Mouse (Mus musculus): ENCODE measurements around the gene Map3k14. TPM values are rescaled to one million over a fixed set of nuclear protein-coding genes. Genes with fewer than 3 reads are reported as not detected.
"Not testable (repeated sequence)": the region's sequence is repeated elsewhere in the genome, so short reads cannot be mapped to it uniquely, and the experiment has no call there.

Map3k14 gene
- polyA plus RNA-seq, 1 experiment from 2014 or later: 4.7 TPM

DNA sequence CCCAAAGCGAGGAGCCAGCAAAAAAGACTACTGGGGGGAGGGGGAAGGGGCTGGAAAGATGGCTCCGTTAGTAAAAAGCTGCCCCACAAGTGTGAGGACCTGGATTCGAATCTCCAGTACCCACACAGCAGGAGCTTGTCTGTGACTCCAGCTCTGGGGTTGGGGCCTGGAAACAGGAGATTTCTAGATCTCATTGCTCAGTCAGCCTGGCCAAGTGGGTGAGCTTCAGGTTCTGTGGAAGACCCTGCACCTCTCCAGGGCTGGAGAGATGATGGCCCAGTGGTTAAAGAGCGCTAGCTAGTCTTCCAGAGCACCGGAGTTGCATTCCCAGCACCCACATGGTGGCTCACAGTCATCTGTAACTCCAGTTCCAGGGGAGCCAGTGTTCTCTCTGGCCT lies 25.6 kb upstream of the Map3k14 start:
- Histone ChIP-seq H3K4me2 (replicated peaks) (no peak overlapping the region), H3K36me3 (no peaks in the 10 kb centered on the region), H3K9ac (no peak overlapping the region), H3K27ac (no peak overlapping the region), H3K4me3 (no peak overlapping the region), H3K27me3 (no peaks in the 10 kb centered on the region), H3K9me3 (no peaks in the 10 kb centered on the region), H3K4me1 (peaks cover 19% of the 10 kb centered on the region)
- ATAC-seq (ENCODE audit: insufficient number of reproducible peaks, insufficient read depth, low FRiP score, low TSS enrichment): no peak
- whole genome bisulfite sequencing: 75% methylated on average over 5 of the region's 5 CpGs

- H3K27ac ChIP-seq: no peak overlapping the region
- H3K9me3 ChIP-seq: no peaks in the 10 kb centered on the region
- H3K9ac ChIP-seq: no peak overlapping the region
- no peak overlapping the region for H3K4me3 ChIP-seq
- ATAC-seq (ENCODE audit: insufficient number of reproducible peaks, insufficient read depth, low FRiP score, low TSS enrichment): peak; percentile 75
- H3K36me3 ChIP-seq: no peaks in the 10 kb centered on the region
- H3K27me3 ChIP-seq: no peaks in the 10 kb centered on the region
- peaks cover 19% of the 10 kb centered on the region for H3K4me1 ChIP-seq
- WGBS: 22% methylated on average over 14 of the region's 14 CpGs
- H3K4me2 ChIP-seq (replicated peaks): no peak overlapping the region; the same call in 1 of the 2 replicates
Observed at GRCm38 (mm10) chr11:103292152-103292889, 25.0 kb upstream of the Map3k14 start.

DNA sequence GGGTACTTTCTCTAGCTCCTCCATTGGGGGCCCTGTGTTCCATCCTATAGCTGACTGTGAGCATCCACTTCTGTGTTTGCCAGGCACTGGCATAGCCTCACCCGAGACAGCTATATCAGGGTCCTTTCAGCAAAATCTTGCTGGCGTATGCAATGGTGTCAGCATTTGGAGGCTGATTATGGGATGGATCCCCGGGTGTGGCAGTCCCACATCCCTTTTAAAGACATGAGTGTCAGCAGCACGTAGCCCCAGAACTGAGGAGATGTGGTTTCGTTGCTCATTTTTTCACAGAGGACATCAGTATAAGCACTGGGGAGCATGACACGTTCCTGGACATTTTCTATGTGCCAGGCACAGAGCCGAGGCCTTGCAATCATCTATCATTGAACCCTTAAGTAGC lies 23.6 kb upstream of the Map3k14 start:
- not testable (repeated sequence) for H3K27ac ChIP-seq; H3K9me3 ChIP-seq; H3K4me2 ChIP-seq (replicated peaks); H3K9ac ChIP-seq; H3K27me3 ChIP-seq; H3K36me3 ChIP-seq; ATAC-seq (ENCODE audit: insufficient number of reproducible peaks, insufficient read depth, low FRiP score, low TSS enrichment); H3K4me3 ChIP-seq
- peaks cover 24% of the 10 kb centered on the region for H3K4me1 ChIP-seq
- 93% methylated on average over 7 of the region's 7 CpGs for WGBS

DNA sequence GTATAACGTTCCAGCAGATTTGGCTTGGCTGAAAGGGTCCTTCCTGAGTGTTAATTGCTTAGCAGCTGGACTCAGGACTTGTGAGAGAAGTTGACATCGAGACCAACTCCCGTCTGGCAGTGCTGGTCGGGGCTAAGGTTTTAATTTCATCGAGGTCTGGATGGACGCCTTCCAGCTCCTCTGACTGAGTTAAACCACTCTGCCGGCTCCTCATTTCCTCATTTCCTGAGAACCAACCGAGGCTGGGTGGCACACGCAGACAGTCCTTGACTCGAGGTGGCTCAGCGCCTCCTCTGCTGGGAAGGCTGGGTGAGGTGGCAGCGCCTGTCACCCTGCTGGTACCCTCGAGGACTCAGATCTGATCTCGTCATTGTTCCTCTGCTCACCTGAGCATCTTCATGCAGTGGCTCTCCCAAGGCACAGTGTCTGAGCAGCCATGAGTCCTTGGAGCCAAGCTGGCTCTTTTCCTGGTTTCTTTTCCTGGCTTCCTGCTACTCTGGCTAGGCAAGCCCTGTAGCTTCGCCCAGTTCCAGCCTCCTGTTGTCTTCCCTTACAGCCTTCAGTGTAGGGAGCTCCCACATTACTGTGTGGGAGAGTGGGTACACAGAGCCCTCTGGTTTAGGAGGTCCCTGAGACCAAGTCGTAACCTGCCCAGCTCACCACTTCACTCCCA lies 21.2 kb upstream of the Map3k14 start:
- Histone ChIP-seq H3K27me3 (no peaks in the 10 kb centered on the region), H3K4me3 (no peak overlapping the region), H3K27ac (no peak overlapping the region), H3K9me3 (no peaks in the 10 kb centered on the region), H3K4me1 (peaks cover 23% of the 10 kb centered on the region), H3K36me3 (no peaks in the 10 kb centered on the region), H3K4me2 (replicated peaks) (no peak overlapping the region), H3K9ac (no peak overlapping the region)
- 58% methylated on average over 16 of the region's 16 CpGs for WGBS
- no peak for ATAC-seq (ENCODE audit: insufficient number of reproducible peaks, insufficient read depth, low FRiP score, low TSS enrichment)

DNA sequence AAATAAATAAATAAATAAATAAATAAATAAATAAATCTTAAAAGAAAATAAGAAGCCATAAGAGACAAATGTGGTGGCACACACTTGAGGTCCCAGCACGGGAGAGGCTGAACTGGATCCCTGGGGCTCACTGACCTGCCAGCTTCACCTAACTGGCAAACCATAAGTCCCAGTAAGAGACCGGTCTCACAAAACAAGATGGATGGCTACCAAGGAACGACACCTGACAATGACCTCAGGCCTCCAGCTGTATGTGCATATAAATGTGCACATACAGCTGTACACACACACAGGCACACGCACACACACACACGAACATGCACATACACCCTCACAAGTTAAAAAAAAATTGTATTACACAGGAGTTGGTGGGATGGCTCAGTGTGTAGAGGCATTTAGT lies 19.6 kb upstream of the Map3k14 start:
- peaks cover 15% of the 10 kb centered on the region for H3K4me1 ChIP-seq
- 91% methylated on average over 5 of the region's 5 CpGs for WGBS
- no peaks in the 10 kb centered on the region for H3K9me3 ChIP-seq
- no peak overlapping the region for H3K27ac ChIP-seq
- H3K27me3 ChIP-seq: no peaks in the 10 kb centered on the region
- no peak for ATAC-seq (ENCODE audit: insufficient number of reproducible peaks, insufficient read depth, low FRiP score, low TSS enrichment)
- H3K36me3 ChIP-seq: no peaks in the 10 kb centered on the region
- no peak overlapping the region for H3K9ac ChIP-seq
- no peak overlapping the region for H3K4me3 ChIP-seq
- H3K4me2 ChIP-seq (replicated peaks): no peak overlapping the region

DNA sequence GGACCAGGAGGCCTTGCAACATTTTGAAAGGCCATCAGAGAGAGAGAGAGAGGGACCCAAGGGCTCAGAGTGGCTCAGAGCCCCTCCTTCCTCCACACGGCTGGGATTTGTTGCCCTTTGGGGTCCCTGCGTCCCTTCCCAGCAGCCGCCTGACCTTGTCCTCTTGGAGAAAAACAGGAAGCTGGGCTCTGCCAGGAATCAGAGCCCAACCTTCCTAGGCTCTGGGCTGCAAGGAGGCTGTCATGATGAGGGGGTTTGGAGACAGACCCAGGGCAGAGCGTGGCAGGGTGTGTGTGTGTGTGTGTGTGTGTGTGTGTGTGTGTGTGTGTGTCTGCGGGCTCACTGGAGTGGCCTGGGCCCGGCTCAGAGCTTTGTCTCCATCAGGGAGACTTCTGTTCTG lies 18.7 kb upstream of the Map3k14 start:
- Histone ChIP-seq H3K4me3 (no peak overlapping the region), H3K4me2 (replicated peaks) (no peak overlapping the region), H3K9me3 (no peaks in the 10 kb centered on the region), H3K9ac (no peak overlapping the region), H3K27me3 (no peaks in the 10 kb centered on the region), H3K27ac (peak overlapping the region; percentile 48), H3K4me1 (0 out of 2 replicates have a peak, but pooled peaks cover 10% of the 10 kb centered on the region), H3K36me3 (no peaks in the 10 kb centered on the region)
- ATAC-seq (ENCODE audit: insufficient number of reproducible peaks, insufficient read depth, low FRiP score, low TSS enrichment): no peak
- WGBS: 32% methylated on average over 6 of the region's 6 CpGs

DNA sequence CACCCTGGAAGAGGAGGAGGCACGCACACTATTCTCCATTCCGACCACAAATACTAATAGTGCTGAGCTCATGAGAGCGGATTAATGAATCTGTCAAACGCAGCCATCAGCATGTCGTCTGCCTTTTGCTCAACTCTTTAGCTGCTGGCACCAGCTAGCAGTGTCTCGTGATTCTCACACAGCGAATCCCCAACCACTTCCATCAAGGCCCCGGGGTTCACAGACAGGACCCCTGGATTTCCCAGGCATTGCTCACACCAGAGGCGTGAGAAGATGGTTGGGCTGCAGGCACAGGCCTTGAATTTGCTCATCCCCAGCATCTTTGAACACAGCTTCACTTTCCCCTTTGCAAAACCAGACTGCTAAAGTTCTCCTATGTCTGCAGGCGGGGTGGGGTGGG lies 18.0 kb upstream of the Map3k14 start:
- Histone ChIP-seq H3K4me1 (0 out of 2 replicates have a peak, but pooled peaks cover 10% of the 10 kb centered on the region), H3K27me3 (no peaks in the 10 kb centered on the region), H3K4me2 (replicated peaks) (no peak overlapping the region), H3K9ac (no peak overlapping the region), H3K27ac (no peak overlapping the region), H3K9me3 (no peaks in the 10 kb centered on the region), H3K36me3 (no peaks in the 10 kb centered on the region), H3K4me3 (no peak overlapping the region)
- WGBS: 83% methylated on average over 10 of the region's 10 CpGs
- ATAC-seq (ENCODE audit: insufficient number of reproducible peaks, insufficient read depth, low FRiP score, low TSS enrichment): no peak

DNA sequence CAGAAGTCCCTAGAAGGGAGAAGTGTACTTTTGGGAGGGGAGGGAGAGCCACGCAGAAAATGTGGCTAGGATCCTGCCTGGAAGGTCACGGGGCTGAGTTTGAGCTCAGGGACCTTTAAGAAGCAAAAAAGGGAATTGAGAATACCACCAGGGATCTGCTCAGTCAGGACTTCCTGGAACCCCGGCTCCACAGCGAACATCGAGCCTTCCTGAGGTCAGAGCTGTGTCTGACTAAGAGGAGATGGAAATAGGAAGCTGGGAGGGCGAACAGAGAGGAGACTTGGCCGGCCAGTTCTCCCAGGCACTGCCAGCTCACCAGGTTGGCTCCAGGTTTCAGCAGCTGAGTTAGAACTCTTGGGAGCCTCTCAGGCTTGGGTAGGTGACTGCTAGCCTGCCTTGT lies 14.5 kb upstream of the Map3k14 start:
- WGBS: 63% methylated on average over 7 of the region's 7 CpGs
- ATAC-seq (ENCODE audit: insufficient number of reproducible peaks, insufficient read depth, low FRiP score, low TSS enrichment): no peak

DNA sequence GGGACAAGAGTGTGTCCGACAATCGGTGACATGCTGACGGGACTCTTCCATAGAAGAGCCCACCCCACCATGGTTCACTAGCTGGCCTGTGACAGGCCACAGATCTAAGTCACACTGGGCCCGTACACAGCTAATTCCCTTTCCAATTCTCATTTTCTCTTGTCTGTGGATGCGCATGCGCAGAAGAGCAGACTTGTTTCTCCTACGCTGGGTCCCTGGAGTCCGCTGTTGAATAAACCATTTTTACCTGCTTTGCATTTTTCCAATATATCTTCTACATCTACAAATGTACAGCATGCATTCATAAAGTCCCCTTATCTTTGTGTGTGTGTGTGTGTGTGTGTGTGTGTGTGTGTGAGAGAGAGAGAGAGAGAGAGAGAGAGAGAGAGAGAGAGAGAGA lies 9.2 kb upstream of the Map3k14 start:
- Histone ChIP-seq H3K4me3 (no peak overlapping the region), H3K27me3 (no peaks in the 10 kb centered on the region), H3K36me3 (no peaks in the 10 kb centered on the region), H3K27ac (no peak overlapping the region), H3K9me3 (no peaks in the 10 kb centered on the region), H3K9ac (no peak overlapping the region), H3K4me2 (replicated peaks) (no peak overlapping the region), H3K4me1 (no peaks in the 10 kb centered on the region)
- ATAC-seq (ENCODE audit: insufficient number of reproducible peaks, insufficient read depth, low FRiP score, low TSS enrichment): no peak
- WGBS: 89% methylated on average over 8 of the region's 8 CpGs

More for the DNA sequence above, 14.5 kb upstream of the Map3k14 start:
- Histone ChIP-seq H3K4me3 (no peak overlapping the region), H3K9me3 (no peaks in the 10 kb centered on the region), H3K36me3 (no peaks in the 10 kb centered on the region), H3K4me2 (replicated peaks) (no peak overlapping the region), H3K27me3 (no peaks in the 10 kb centered on the region), H3K27ac (no peak overlapping the region), H3K4me1 (0 out of 2 replicates have a peak, but pooled peaks cover 7% of the 10 kb centered on the region), H3K9ac (no peak overlapping the region)

DNA sequence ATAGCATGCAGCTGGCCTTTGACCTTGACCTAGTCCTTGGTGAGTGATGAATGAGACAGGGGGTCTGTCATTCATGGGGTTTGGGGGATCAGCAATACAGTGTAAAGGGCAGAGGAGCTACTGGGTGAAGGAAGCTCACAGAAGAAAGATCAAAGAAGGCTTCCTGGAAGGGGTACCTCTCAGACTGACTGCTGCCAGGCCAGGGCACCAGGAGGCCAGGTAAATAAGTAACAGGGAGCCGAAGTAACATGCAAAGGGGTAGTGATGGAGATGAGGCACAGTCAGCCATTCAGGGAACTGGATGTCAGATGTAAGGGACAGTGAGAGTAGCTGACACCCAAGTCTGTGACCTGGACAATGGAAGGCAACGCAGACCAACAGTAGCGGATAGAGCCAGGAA lies 5.6 kb upstream of the Map3k14 start:
- H3K9me3 ChIP-seq: no peaks in the 10 kb centered on the region
- H3K27ac ChIP-seq: no peak overlapping the region
- H3K4me2 ChIP-seq (replicated peaks): no peak overlapping the region
- H3K9ac ChIP-seq: no peak overlapping the region
- no peak for ATAC-seq (ENCODE audit: insufficient number of reproducible peaks, insufficient read depth, low FRiP score, low TSS enrichment)
- no peak overlapping the region for H3K4me3 ChIP-seq
- H3K4me1 ChIP-seq: peaks cover 5% of the 10 kb centered on the region; the same call in 1 of the 2 replicates
- H3K27me3 ChIP-seq: no peaks in the 10 kb centered on the region
- H3K36me3 ChIP-seq: no peaks in the 10 kb centered on the region
- WGBS: 88% methylated on average over 3 of the region's 3 CpGs

DNA sequence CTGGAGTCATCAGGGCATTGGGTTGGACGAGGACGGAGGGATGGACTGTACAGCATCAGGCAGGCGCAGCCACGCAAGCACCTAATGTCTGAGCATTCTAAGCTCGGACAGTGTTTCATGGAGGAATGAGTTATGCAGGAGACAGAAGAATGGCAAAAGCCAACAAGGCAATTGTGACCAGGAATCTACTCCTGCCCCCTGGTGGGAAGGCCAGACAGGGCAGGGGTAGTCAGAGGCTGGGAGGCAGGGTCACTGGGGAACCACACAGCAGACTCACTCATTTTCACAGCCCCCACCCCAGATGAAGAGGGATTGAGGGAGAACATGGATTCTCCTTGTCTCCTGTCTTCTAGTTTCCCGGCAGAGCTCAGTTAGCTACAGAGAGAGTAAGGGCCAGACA lies 4.7 kb upstream of the Map3k14 start:
- Histone ChIP-seq H3K36me3 (no peaks in the 10 kb centered on the region), H3K27me3 (no peaks in the 10 kb centered on the region), H3K4me1 (peaks cover 5% of the 10 kb centered on the region; the same call in 1 of the 2 replicates), H3K9ac (no peak overlapping the region), H3K4me3 (no peak overlapping the region), H3K27ac (no peak overlapping the region), H3K9me3 (no peaks in the 10 kb centered on the region), H3K4me2 (replicated peaks) (no peak overlapping the region)
- WGBS: 69% methylated on average over 6 of the region's 6 CpGs
- ATAC-seq (ENCODE audit: insufficient number of reproducible peaks, insufficient read depth, low FRiP score, low TSS enrichment): no peak

GRCm38 (mm10) chr11:103269426-103269825 lies 2.2 kb upstream of the Map3k14 start:
- no peak for ATAC-seq (ENCODE audit: insufficient number of reproducible peaks, insufficient read depth, low FRiP score, low TSS enrichment)
- no peaks in the 10 kb centered on the region for H3K9me3 ChIP-seq
- H3K9ac ChIP-seq: no peak overlapping the region
- H3K27ac ChIP-seq: no peak overlapping the region
- H3K4me2 ChIP-seq (replicated peaks): no peak overlapping the region
- H3K27me3 ChIP-seq: no peaks in the 10 kb centered on the region
- H3K36me3 ChIP-seq: no peaks in the 10 kb centered on the region
- H3K4me1 ChIP-seq: peaks cover 23% of the 10 kb centered on the region; the same call in 1 of the 2 replicates
- no peak overlapping the region for H3K4me3 ChIP-seq
- 70% methylated on average over 5 of the region's 5 CpGs for WGBS
